In genomic region chr5:147314646-147315431, GRCm38 (mm10) we compare ENCODE assay signal across 9 mouse cellular contexts. TPM values are rescaled to one million over a fixed set of nuclear protein-coding genes. Genes with fewer than 3 reads are reported as not detected.
DNase-seq lines count a peak whose midpoint lies in the region; ATAC-seq and TF ChIP-seq lines count a peak whose summit lies in the region.
"Had no signal": no experiment of that assay in that cellular context is flagged by ENCODE, and none has a peak within 500 bp of the region (broad histone marks: within the 10 kb centered on the region; RNA-seq: fewer than 3 reads in every experiment).

No protein-coding gene starts in this region.

- TF ChIP-seq CTCF in C2C12 (IDR thresholded peaks at IDR 0.05; ENCODE audit: control insufficient read depth, insufficient read depth, insufficient read length): no peak
- TF ChIP-seq CTCF in layer of hippocampus, adult 2 months (conservative IDR thresholded peaks at IDR 0.05): no peak

- H3K79me2 ChIP-seq in C2C12 (ENCODE audit: control insufficient read depth, insufficient read depth): no peaks in the 10 kb centered on the region

- no peak overlapping the region for H3K4me3 ChIP-seq in C2C12 (ENCODE audit: insufficient read depth, poor library complexity, severe bottlenecking)
- H3K4me3 ChIP-seq in limb, embryonic 11.5 days (ENCODE audit: low read depth, low read length): no peak overlapping the region
- H3K4me3 ChIP-seq in layer of hippocampus, adult 2 months: no peak overlapping the region
- H3K4me3 ChIP-seq: limb, embryonic 15.5 days had no signal

- no peak overlapping the region for H3K27ac ChIP-seq in limb, embryonic 11.5 days (replicated peaks; ENCODE audit: low read depth, low read length)
- H3K27ac ChIP-seq in layer of hippocampus, adult 2 months: no peak overlapping the region
- H3K27ac ChIP-seq: limb, embryonic 15.5 days had no signal

- peak; percentile 51 for DNase-seq in heart, adult 11 months
- no peak for DNase-seq in heart, adult 9 months (ENCODE audit: low spot score in 2 of 2)
- peak; percentile 59 for DNase-seq in adrenal gland, postnatal 25 days
- peak; percentile 57 for DNase-seq in limb, embryonic 11.5 days (ENCODE audit: low spot score)
- DNase-seq in adipocyte (ENCODE audit: low spot score): no peak
- no peak for DNase-seq in layer of hippocampus, adult 2 months (ENCODE audit: low spot score in 2 of 2)
- no peak for DNase-seq in cerebellum, adult 8-10 months

- no peaks in the 10 kb centered on the region for H3K4me1 ChIP-seq in limb, embryonic 11.5 days (ENCODE audit: control insufficient read depth, insufficient read depth, low read length)

- no peak overlapping the region for H3K9ac ChIP-seq in limb, embryonic 11.5 days (ENCODE audit: low read length)
- H3K9ac ChIP-seq: limb, embryonic 15.5 days had no signal

- H3K4me2 ChIP-seq in limb, embryonic 11.5 days (ENCODE audit: low read depth, severe bottlenecking): no peak overlapping the region
- H3K4me2 ChIP-seq: limb, embryonic 15.5 days had no signal

- H3ac ChIP-seq in C2C12 (ENCODE audit: control insufficient read depth, insufficient read length, low read depth): no peak overlapping the region

- under 1% methylated on average over 39 of the region's 39 CpGs for WGBS in limb, embryonic 11.5 days

- no peaks in the 10 kb centered on the region for H3K36me3 ChIP-seq in C2C12 (ENCODE audit: control insufficient read depth, insufficient read depth)
- H3K36me3 ChIP-seq in limb, embryonic 11.5 days (ENCODE audit: control insufficient read depth, insufficient read depth, low read length): no peaks in the 10 kb centered on the region
- H3K36me3 ChIP-seq: limb, embryonic 15.5 days had no signal

- no peak for ATAC-seq in limb, embryonic 11.5 days (ENCODE audit: insufficient number of reproducible peaks, low FRiP score, low TSS enrichment, low read depth)

- H3K9me3 ChIP-seq in limb, embryonic 11.5 days (ENCODE audit: control insufficient read depth, low read length): no peaks in the 10 kb centered on the region
- H3K9me3 ChIP-seq: limb, embryonic 15.5 days had no signal

- peaks cover 18% of the 10 kb centered on the region for H3K27me3 ChIP-seq in C2C12 (ENCODE audit: control insufficient read depth, insufficient read depth, insufficient read length)
- peaks cover 89% of the 10 kb centered on the region for H3K27me3 ChIP-seq in limb, embryonic 11.5 days (ENCODE audit: control insufficient read depth, insufficient read depth, low read length)

- no peaks in the 10 kb centered on the region for H3K79me3 ChIP-seq in C2C12 (ENCODE audit: low read depth)

TF ChIP-seq in C2C12, 6 proteins besides CTCF, POLR2A, EP300 and RAD21:
- TF ChIP-seq MYOG (IDR thresholded peaks at IDR 0.05; ENCODE audit: control insufficient read depth, extremely low read depth, insufficient read length): no peak
- TF ChIP-seq FOSL1 (IDR thresholded peaks at IDR 0.05; ENCODE audit: insufficient read depth, low read length, poor library complexity, severe bottlenecking): peak; percentile 33
- TF ChIP-seq MAX (IDR thresholded peaks at IDR 0.05): peak; percentile 28

RNA-seq across cellular contexts. Expression of gene Urad, which starts 7.4 kb away (rescaled TPM):
- not detected for polyA plus RNA-seq in C2C12 (2012; fragmentation: generic; extraction: Trizol)
- total RNA-seq in adrenal gland, postnatal 25 days (2021): 5.3 and 6.1 TPM in 2 replicates
- not detected in 2 replicates for polyA plus RNA-seq in limb, embryonic 11.5 days (2014; fragmentation: Nextera tagmentation; extraction: Ambion mirVana)
- total RNA-seq in layer of hippocampus, adult 2 months (2021): not detected
- polyA plus RNA-seq: limb, embryonic 15.5 days had no signal

RNA-seq across cellular contexts. Expression of gene Cdx2, which starts 7.8 kb away (rescaled TPM):
- polyA plus RNA-seq in C2C12 (2012; fragmentation: generic; extraction: Trizol): not detected
- total RNA-seq in adrenal gland, postnatal 25 days (2021): not detected in 2 replicates
- polyA plus RNA-seq in limb, embryonic 11.5 days (2014; fragmentation: Nextera tagmentation; extraction: Ambion mirVana): not detected in 2 replicates
- total RNA-seq in layer of hippocampus, adult 2 months (2021): not detected
- polyA plus RNA-seq: limb, embryonic 15.5 days had no signal

RNA-seq across cellular contexts. Expression of gene Pdx1, which starts 45.1 kb away (rescaled TPM):
- polyA plus RNA-seq in C2C12 (2012; fragmentation: generic; extraction: Trizol): not detected
- total RNA-seq in adrenal gland, postnatal 25 days (2021): not detected in 2 replicates
- polyA plus RNA-seq in limb, embryonic 11.5 days (2014; fragmentation: Nextera tagmentation; extraction: Ambion mirVana): not detected in 2 replicates
- not detected for total RNA-seq in layer of hippocampus, adult 2 months (2021)
- polyA plus RNA-seq: limb, embryonic 15.5 days had no signal

Comparison
In these comparisons a context has a peak if more than half of its experiments do, and no peak if none do; other contexts are left out.
1. DNase-seq: peak in heart, adult 11 months (single experiment), adrenal gland, postnatal 25 days (single experiment) and limb, embryonic 11.5 days (single experiment); none in heart, adult 9 months (0 of 2), adipocyte (single experiment), layer of hippocampus, adult 2 months (0 of 2) and cerebellum, adult 8-10 months (single experiment).